Mouse (Mus musculus): ENCODE results near the gene Pkd1l2.

GRCm38 (mm10) chr8:117111641-117112040 lies 29.4 kb upstream of the Pkd1l2 start:
- TF ChIP-seq POLR2A (IDR thresholded peaks at IDR 0.05; ENCODE audit: low read depth, low read length): no peak
- TF ChIP-seq CTCF (IDR thresholded peaks at IDR 0.05; ENCODE audit: extremely low read depth, insufficient read length, insufficient replicate concordance, low read depth, low read length): no peak

All from small intestine, adult 2 months (tissue).